Mouse (Mus musculus) spleen, adult 12 weeks (tissue): ENCODE measurements around the gene Epsti1.
A peak's percentile ranks its signal among the peaks of the same experiment; 100 is the strongest.
"Not testable (repeated sequence)": the region's sequence is repeated elsewhere in the genome, so short reads cannot be mapped to it uniquely, and the experiment has no call there.

ENCODE experiments used
- DNase-seq: peaks from one replicate; pipeline ENCODE4 v3.0.0; 2022; ENCODE audit warnings: low spot score

Gene Epsti1

DNA sequence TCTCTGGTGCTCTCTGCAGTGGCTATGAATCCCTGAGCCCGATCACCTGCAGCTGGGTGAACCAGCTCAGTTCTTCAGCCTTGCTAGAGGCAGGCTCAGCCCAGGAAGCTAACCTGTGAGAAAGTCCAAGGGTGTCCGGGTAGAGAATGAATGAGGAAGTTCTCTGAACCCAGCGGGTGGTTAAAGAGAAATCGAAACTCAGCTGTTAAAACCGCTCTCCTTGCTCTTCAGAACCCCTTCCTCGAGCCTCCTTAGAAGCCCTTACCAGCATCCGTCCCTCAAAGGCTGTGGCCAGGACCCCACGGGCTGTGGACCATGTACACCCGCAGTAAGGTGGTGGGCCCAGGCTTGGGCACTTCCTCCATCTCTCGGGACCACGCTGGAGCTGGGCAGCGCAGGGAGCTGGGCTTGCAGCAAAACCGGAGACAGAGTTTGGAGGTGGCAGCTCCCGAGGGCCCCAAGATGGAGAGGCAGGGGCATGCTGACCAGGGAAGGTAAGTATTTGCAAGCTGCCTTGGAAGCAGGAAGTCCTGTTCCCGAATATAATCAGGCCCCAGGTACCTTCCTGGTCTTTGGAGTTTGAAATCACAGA lies at the start of gene Epsti1:
Gene Epsti1, plus strand, starts transcription at position 69 of the 592 bp plus-strand sequence.
- DNase-seq, result peak; percentile 6

DNA sequence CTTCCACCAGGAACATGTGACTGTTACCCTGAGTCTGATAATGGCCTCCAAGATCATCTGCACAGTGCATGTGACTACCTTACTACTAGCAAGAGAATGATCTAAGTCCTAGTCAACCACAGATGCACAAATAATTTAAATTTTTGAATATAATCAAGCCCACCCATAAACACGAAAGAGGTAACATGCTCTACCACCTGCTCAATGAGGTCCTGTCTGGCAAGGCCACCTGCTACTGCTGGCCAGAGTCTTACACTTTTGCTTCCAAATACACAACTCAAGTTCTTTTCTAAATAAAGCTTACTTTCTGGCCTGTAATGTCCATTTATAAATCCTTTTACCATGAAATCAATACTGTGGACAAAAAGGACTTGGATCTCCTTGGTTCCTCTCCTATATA lies 44.1 kb upstream of the Epsti1 start:
- no peak for DNase-seq

DNA sequence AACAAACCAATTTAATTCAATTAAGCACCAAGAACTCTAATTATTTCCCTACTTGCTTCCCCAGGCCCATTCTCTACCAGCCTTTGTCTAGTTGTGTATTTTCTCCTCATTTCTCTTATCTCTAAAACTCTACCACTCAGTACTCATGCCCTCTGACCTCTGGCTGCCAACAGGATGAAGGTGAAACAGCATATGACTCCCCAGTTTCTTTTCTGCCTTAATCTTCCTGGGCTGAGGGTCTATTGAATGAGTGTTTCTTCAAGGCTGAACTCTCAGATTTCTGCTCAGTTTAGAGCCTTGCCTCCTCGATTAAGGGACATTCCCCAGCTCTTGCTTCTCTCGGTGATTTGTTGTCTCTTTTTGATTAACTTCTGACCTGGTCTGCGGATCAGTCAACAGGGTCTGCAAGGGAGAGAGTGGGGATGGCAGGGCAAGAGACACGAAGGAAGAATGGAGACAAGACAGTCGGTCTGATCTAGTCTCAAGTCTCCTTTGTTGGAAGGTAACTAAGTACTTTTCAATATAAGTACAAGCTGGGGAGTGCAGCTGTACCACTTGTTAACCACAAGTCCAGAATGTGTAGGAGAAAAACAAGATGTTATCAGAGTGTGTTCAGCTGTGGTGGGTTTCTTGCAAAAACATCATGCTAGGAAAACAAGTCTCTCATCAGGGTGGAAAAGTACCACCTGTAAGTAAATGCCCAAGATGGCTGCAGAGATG lies 43.0 kb upstream of the Epsti1 start:
- no peak for DNase-seq

GRCm38 (mm10) chr14:77864051-77864450 lies 40.0 kb upstream of the Epsti1 start:
- DNase-seq, result no peak

GRCm38 (mm10) chr14:77864510-77864909 lies 39.5 kb upstream of the Epsti1 start:
- no peak for DNase-seq

DNA sequence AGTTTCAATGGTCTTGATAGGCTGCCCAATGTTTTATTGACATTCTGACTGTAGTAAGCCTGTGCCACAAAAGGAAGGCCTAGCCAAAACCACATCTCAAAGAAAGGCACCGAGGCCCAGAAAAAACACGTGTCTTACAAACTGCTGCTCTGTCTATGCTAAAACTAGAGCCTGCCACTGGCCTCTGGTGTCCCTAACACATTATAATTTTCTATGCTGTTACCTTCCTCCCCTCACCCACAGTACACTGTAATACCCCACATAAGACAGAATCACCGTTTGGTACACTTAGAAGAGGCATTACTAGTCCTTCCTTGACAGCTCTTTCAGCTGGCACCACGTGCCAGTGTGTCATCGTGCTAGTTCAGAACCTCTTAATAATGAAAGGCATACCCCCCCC lies 36.4 kb upstream of the Epsti1 start:
- no peak for DNase-seq

DNA sequence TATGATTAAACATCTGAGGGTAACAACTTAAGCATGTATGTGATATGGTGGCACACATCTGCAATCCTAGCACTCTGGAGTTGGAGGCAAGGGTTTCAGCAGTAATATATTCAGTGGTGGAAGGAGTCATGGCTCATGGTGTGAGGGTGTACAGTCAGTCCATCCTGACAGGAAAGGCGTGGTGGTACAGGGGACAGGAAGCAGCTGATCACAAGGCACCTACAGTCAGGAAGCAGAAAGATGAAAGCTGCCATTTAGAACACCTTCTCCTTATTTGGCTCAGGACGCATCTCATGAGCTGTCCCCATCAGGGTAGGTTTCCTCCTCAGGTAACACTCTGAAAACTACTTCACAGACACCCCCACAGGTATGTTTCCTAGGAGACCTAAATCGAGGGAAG lies 33.1 kb upstream of the Epsti1 start:
- no peak for DNase-seq

DNA sequence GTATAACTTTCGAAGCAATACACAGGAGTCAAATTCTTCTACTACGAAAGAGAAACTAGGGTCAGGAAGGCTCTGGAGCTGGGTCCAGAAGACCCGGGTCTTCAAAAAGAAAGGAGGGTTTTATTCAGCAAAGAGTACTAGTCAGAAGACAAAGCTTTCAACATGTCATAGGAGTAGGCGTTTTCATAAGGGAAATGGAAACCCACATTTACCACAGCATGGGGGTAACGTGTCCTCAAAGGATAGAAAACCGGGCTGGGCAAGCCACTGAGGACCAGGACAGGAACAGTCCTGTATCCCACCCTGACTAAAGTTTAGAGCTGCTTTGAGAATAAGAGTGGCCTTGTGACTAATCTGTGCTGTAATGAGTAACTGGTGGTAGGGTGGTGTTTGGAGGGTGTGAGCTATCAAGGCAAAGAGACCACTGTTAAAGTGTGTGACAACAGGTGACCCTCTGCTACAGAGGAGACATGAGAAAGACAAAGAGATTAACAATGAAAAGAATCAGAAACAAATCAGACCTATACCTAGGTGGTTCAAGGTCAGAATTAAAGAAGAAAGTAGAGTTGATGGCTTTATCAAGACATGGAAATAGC lies 32.6 kb upstream of the Epsti1 start:
- no peak for DNase-seq

GRCm38 (mm10) chr14:77874304-77875241 lies 29.5 kb upstream of the Epsti1 start, which contains the start of gene Dnajc15:
TSS of gene Dnajc15 (minus strand) at chr14:77875125.
- peak; percentile 68 for DNase-seq

GRCm38 (mm10) chr14:77876199-77876598 lies 27.8 kb upstream of the Epsti1 start:
- no peak for DNase-seq

DNA sequence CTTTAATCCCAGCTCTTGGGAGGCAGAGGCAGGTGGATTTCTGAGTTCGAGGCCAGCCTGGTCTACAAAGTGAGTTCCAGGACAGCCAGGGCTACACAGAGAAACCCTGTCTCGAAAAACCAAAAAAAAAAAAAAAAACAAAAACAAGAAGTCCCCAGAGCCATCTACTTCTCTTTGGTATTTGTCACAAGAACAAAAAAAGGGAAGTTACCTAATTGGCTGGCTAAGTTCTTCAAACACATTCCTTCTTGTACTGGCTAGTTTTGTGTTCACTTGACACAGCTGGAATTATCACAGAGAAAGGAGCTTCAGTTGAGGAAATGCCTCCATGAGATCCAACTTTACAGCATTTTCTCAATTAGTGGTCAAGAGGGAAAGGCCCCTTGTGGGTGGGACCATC lies 26.2 kb upstream of the Epsti1 start:
- DNase-seq, result not testable (repeated sequence)

GRCm38 (mm10) chr14:77881998-77882397 lies 22.0 kb upstream of the Epsti1 start:
- no peak for DNase-seq

DNA sequence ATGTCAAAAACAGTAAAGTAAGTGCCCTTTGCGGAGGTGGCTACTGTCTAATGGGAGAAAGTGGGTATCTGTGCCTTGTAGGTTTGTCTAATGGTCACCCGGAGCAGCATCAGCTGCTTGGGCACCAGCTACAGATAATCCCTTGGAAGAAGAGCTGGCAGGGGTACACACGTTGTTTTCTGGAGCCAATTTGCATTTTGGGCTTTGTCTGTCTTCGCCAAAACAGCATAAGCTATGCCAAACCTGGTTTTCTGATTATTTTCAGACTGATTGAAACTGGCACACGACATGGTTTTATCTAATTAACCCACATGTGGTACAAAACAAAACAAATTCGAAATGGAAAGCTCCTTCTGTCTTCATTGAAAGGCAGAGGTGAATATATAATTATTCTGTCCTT lies 21.4 kb upstream of the Epsti1 start:
- DNase-seq, result no peak

DNA sequence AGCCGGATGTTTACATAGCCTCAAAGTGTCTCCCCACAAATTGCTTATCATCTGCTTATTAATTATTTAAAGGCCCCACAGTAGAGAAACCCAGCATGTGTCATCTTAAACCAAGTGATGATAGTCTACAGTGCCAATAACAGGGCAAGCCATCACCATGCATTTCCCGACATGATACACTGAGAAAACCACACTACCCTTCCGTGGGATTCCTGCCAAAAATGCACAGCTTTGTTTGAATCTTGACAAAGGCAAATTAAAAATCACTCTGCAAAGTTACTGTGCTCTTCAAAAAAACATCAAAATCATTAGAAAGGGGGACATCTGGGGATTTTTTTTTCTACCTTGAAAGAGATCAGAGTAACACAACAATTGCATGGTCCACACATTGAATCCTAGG lies 17.7 kb upstream of the Epsti1 start:
- DNase-seq, result no peak

DNA sequence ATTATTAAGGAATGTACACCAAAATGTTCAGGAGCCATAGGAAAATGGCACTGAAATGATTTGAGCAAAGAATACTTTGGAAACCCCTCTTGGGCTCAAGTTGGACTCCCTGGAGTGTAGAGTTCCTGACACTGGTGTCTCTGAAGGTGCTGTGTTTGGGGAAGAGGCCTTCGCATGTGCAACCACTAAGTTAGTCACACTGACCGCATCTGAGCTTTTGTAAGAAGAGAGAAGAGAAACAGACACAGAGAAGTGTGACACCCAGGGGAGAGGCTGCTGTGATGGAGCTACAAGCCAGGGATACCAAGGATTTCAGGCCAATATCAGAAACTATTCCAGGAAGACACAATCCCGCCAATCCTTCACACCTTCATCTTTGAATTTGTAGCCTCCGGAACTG lies 17.1 kb upstream of the Epsti1 start:
- no peak for DNase-seq

GRCm38 (mm10) chr14:77889911-77890310 lies 14.1 kb upstream of the Epsti1 start:
- DNase-seq, result no peak

DNA sequence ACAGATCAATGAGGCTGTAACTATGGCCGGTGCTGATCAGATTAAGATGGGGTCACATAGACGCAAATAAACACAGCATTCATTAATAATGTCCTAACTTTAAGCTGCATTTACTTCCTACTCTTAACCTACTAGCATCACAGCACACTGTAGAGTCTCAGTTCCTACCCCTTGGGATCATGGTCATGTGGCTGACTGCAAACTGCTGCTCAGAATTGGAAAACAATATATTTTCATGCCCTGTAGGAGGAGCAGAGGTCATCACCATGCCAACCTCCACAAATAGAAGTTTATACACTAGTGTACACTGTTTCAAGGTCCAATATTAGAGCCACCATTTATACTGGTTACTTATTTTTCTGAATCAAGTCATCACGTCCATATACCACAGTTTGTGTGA lies 8.1 kb upstream of the Epsti1 start:
- DNase-seq, result no peak

DNA sequence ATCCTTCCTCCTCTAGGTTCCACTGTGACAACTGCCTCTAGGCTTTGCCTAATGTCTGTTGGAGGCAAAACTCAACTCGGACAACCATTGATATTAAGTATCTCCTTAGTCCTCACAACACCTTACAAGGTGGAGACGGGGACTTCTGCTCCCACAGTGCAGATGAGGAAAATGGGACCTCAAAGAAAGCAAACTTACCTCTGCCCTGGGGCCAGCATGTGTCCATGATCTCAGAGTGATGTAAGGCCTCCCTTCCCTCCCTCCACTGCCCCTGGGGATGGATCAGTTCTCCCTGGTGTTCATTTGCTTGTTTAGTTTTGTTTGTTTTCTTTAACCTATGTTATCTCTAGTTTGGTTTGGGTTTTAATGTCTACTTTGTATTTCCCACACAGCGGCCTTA lies 1.5 kb upstream of the Epsti1 start:
- no peak for DNase-seq

- no peak for DNase-seq
These were observed 1.4 kb downstream of the Epsti1 start for GRCm38 (mm10) chr14:77905466-77905865.

GRCm38 (mm10) chr14:77906586-77906985 lies 2.5 kb downstream of the Epsti1 start:
- no peak for DNase-seq

- DNase-seq, result no peak
These were observed 11.7 kb downstream of the Epsti1 start for GRCm38 (mm10) chr14:77915776-77916175.

DNA sequence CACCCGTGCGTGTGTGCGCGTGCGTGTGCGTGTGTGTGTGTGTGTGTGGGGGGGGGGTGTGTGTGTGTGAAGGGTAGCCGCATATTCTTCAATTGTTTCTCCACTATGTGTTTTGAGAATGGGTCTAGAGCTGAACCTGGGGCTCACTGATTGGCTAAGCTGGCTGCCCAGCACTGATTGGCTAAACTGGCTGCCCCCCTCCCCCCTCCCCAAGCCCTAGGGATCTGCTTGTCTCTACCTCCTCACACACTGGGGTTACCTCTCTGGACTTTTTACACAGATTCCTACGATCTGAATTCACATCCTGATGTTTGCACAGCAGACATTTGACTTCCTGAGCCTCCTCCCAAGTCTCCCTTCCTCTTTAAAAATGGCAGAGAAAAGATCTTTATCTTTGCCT lies 17.6 kb downstream of the Epsti1 start:
- no peak for DNase-seq
